Mouse (Mus musculus) left cerebral cortex, adult 11 months (tissue): Measurements from ENCODE around the gene Esrrg.

Source experiments
- DNase-seq: peaks from one replicate; pipeline ENCODE4 v3.0.0; 2022; ENCODE audit warnings: low spot score

Gene Esrrg

DNA sequence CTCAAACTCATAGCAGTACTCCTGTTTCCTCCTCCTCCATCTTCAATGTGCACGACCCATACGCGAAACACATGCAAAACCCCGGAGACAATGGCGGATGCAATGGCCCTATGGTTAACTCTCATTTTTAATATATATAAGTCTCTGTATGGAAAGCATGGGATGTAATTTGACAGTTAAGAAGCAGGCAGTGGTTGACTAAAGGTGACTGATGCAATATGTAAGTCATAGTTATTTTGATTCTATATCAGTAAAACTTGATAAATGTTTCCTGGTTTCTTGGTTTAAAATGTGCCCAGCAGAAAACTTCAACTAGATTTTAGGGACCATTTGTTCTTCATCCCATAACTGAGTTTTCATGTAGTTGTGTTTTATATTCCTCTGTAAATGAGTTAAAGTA lies 547.9 kb downstream of the Esrrg start:
- DNase-seq: no peak

DNA sequence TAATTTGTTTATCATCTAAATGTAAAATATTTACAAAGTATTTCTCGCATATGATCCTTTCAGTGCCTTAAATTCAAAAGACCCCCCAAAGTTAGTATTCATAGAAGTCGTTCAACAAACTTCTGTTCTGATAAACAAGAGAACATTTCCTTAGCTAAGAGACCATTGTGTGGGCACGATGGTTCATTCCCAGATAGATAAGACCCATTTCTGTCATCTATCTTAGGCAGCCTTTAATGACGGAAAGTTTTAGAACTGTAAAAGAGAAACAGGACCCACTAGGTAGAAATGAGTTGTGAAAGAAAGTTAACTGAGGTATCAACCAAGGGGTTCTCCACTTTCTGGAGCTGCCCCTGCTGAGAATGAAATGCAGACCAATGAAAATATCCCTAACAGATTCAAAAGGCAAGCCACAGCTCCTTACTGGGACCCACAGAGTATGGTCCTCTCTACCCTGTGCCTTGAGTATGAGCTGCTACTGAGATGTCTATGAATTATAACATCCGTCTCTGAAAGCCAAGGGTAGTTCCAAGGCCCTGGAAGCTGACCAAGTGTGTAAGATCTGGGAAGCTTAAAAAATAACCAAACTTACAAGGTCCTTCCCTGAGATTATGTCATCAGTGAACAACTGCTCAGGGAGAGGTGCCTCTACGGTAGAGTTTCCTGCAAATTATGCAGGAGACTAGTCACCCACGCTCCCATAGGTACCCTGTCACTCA lies 548.8 kb downstream of the Esrrg start:
- DNase-seq: no peak

DNA sequence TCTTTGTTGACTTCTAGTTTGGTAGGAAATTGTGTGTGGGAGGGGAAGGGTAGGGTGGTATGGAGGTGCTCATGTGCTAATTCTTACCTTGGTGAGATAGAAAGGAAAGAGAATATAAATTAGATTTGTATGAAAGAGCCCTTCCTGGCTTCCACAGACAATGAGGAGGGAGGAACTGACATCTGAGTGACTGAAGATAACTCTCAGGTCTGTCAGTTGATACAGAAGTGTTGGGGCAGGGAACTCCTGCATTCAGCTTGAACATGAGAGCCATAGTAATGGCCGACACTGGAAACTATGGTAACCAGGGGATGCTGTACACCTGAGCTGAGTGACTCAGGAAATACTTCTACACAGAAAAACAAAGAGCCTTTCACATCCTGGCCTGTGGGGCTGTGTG lies 550.1 kb downstream of the Esrrg start:
- no peak for DNase-seq

DNA sequence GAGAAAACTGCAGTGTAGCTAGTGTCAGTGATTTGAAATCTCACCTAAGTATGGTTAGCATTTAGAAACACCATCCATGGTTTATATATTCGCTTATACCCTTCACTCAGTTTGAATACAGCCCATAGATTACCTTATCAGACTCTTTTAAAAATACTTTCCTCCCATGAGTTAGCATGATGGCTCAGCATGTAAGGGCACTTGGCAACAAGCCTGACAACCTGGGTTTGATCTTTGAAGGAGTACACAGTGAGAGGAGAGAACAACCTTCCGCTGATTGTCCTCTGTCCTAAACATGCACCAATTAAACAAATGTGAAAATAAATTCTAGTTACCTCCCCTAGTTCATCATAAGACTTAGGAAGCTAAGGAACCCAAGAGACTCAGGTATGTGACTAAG lies 550.5 kb downstream of the Esrrg start:
- DNase-seq: no peak

DNA sequence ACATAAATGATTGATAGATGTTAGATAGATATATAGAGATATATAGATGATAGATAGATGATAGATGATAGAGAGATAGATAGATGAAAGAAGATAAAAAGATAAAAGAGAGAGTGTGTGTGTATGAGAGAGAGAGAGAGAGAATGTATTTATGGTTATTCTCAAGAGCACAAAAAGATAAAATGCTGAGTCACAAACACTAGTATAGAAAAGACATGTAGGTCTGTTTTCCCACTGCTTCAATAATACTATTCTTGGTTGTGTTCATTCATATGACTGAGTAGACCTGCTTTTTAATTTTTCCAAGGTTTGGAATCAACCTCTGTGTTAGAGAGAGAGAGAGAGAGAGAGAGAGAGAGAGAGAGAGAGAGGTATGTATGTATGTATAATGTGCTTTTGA lies 554.5 kb downstream of the Esrrg start:
- DNase-seq: no peak

DNA sequence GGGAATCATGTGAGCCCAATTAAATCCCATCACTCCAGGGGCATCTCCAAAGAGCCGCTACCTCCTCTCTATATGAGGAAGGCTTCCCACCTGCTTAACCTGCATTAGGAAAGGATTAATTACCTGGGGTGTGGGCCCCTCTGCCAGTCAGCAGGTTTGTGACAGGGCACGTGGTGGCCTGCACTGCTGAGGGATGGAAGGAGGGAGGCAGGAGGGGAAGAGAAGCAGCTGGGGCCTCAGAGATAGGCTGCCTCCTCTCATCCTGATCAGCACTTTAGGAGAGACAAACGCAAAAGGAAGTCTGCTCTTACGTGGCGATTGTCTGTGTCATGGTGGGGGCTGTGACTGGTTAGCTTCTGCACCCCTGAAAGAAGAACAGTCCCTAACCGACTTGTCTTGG lies 555.7 kb downstream of the Esrrg start:
- no peak for DNase-seq

DNA sequence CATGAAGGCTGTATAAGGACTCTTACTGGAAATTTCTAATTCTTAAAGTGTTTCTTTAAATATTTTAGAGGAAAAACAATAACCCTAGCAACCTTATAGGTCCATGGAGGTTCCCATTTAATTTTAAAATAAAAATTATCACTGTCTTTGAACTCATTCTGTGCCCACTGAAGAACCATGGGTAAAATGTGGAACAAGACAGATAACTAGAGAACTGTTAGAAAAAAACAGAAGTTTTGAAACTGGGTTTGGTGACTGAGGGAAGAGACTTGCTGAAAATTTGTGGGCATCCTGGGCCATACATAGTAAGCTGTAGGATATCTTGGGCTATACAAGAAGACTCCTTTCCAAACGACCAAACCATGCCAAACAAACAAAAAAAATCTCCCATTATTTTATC lies 565.3 kb downstream of the Esrrg start:
- DNase-seq: no peak

DNA sequence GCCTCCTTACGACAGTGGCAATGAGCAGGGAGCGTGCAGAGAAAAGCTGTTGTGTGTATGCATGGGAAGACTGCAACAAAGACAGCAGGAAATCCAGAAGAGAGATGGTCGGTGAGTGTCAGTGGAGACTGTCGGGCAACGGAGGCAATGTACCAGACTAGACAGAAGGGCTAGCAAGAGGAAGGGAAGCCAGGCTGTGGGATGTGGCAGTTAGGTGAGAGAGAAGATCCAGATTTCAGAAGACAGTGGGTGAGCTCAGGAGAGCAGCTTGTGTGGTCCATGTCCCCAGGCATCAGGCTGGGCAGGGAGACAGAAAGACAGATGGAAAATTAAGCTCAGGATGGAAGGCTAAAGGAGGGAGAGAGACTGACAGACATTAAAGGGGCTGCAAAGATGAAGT lies 574.4 kb downstream of the Esrrg start:
- no peak for DNase-seq

DNA sequence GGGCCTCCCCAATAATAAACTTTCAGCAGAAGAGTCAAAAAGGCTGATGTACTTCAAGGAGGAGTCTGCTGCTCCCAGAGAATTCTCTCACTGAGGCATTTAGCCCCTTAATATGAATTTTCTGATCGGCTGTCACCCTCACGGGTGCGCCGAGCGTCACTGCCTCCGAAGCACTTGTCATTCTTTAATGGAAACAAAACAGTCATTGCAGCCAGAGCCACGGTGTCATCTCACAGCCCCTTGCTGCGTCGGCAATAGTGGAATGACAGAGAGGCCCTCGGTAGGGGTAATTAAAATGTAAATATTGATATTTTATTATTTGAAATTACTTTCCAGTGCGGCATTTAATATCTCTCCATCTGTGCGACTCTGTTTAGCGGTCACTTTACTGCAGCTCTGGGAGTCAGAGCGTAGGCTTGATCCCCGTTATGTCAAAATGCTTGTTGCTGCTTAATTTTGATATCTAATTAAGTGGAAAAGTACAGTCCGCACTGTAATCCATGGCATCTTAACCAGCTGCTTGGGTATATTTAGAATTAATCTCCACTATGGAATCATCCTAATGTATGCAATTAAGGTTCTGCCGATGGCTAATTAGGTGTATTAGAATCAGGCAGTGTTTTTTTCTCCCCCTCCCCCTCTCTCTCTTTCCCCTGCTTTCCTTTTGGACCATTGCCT lies 578.0 kb downstream of the Esrrg start:
- DNase-seq: no peak

DNA sequence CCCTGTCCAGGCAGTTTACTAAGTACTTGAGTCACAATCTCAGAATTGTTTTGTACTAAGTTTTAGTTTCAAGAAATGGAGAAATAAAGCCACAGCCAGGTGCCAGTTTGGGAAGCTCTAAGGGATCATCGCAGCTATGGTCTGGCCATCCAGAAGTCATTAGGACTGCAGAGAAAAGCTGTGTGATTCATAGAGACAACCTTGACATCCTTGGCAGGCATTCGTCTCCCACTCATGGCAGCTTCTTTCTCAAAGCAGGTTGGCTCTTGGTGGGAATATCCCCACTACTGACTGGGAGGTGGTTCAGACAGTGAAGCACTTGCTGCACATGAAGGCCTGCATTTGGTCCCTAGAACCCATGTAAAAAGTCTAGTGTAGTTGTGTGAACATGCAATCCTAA lies 584.4 kb downstream of the Esrrg start:
- no peak for DNase-seq

DNA sequence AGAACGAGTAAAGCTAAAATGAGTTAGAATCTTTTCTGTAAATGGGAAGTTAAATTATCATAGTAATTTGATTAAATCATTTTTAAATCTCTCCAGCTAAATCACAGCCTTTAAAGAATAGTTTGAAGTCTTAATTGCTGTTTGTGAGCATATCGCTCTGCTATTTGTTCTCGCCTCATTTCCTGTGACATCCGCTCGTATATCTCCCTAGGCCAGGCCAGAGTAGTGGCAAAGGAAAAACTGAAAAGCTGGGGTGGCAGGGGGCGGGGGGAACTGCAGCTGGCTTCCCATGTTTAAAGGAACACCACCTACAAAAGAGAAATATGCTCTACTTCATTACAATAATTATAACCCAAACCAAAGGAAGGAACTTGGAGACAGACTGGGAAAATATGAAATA lies 598.8 kb downstream of the Esrrg start:
- no peak for DNase-seq

DNA sequence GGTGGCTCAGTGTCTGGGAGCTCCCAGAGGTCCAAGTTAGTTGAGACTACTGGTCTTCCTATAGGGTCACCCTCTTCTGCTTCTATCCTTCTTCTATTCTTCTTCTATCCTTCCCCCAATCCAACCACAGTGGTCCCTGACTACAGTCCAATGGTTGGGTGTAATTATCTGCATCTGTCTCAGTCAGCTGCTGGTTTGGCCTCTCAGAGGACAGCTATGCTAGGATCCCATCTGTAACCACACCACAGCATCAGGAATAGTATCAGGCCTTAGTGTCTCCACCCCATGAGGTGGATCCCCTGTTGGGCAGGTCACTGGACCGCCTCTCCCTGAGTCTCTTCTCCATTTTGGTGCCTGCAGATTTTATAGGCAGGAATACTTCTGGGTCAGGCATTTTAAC lies 600.4 kb downstream of the Esrrg start:
- no peak for DNase-seq

DNA sequence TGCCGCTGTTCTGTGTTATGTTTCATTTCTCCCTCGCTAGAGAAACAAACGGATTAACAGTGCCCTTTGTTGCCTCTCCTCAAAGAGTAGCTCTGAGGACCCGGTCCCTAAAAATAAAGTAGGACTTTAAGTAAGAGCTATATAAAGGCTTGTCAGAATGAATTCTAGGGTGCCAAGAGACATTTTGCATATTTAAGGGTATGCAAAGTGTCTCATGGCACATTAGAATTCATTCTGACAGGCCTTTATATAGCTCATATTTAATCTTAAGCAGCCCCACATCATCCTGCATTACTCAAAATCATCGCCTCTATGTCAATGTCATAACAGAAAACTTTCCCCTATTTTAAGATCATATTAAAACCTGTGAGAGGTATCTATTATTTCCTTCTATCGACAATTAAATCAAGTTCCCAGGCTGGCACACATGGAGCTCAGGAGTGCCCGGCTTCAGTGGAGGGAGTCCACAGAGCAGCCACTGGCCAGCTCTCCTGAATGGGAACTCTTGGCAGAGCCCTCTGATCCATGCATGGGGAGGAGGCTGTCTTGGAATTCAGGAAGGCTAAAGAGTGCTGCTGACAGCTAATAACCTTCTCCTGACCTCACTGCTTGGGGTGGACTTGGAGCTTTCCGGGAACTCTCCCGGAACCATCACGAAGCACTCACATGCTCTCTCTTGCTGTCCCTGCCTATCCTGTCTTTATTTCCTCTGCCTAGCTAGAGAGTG lies 606.5 kb downstream of the Esrrg start:
- no peak for DNase-seq

DNA sequence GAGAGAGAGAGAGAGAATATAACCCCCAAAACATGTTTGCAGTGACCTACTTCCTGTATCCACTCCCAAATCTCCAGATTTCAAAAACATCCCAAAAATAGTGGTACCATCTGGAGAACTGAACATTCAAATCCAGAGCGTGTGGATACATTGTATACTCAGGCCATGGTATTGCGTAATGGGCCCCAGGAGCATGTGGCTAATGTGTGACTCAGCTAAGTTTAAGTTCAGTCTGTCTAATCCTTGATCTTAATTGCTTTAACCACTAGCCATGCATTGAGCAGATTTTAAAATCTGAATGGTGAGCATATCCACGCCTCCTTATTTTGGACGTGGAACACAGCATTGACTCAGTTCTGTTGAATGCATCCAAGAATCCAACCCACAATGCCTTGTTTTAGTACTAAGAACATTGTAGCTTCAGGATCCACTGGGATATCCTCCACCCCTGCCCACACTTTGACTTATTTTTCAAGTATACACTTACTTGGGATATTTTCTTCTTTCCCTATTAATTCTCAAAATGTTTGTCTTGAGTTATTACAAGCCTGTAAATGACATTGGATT lies 612.7 kb downstream of the Esrrg start:
- peak; percentile 13 for DNase-seq

DNA sequence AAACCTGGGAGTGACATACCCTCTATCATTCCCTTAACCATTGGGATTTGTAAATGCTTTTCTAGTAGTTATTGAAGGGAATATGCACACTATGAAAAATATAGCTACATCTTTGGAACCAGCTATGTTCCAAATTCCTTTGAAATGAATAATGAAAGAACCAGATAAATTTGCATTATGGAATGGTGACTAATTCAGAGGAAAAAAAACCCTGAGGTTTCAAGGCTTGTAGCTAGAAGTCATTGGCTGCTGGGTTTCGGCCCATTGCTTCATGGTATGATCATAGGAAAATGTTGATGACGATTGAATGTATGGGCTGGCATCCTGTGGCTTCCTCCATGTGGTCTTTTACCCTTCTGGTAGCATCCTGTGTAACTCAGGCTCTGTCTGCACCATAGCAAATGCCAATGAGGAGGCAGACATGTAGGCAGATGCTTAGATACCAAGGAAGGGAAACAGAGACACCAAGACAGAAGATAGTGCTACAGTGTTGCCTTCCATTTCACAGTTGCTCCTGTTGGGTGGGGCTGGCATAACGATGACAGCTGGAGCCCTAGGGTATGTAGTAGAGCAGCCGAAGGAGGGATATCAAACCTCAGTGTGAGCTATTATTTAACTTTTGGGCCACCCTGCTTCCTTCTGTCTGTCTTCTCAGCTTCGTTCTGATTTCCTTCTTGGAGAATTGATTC lies 624.6 kb downstream of the Esrrg start:
- no peak for DNase-seq

DNA sequence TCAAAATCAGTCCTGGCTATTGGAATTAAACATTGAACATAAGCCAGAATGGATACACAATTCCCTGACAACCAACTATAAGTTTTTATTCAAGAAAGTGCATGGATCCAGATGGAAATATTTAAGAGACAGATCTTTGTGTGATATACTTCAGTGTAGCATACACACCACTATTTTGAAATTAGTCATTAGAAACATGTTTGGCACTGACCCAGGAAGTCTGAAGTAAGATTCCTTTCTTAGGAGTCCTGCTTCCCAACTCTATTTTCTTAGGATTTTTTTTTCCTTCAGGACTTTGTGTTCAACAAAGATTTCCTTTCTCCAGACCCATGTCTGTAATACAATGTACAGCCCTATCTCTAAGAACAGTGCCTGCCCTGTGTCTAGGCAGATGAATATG lies 630.0 kb downstream of the Esrrg start:
- DNase-seq: no peak

DNA sequence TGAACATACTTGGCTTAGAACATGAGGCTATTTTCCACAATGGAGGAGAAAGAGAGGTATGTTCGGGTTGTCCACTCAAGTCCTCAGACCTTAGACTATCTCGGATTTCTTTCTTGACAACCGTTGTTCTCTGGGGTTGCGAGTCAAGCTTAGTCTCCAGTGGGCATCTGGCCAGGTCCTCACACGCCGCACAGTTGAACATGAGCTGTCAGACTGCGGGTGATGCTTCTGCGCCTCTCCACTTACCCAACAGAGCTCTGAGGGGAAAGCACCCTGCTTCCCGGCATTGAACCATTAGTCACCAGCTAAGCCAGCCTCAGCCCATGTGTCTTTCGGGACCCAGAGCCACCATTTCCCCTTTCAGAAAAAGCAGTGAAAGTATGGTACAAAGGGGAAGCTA lies 633.2 kb downstream of the Esrrg start:
- DNase-seq: no peak

DNA sequence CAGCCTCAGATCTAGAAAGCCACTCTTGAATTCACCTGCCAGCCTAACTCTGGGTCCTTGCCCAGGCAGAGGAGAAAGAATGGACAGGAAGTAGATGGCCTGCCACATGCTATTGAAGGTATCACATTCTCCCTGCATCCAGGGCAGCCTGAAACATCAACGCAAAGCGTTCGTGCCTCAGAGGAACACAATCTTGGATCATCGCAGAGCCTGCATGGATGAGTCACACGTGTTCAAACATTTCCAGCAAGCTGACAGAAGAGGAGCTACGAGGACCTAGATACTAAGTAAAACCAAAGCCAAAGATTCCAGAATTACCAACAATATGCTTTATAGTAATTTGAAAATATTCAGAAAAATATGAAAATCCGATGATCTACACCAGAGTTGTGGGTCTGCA lies 648.9 kb downstream of the Esrrg start:
- no peak for DNase-seq

DNA sequence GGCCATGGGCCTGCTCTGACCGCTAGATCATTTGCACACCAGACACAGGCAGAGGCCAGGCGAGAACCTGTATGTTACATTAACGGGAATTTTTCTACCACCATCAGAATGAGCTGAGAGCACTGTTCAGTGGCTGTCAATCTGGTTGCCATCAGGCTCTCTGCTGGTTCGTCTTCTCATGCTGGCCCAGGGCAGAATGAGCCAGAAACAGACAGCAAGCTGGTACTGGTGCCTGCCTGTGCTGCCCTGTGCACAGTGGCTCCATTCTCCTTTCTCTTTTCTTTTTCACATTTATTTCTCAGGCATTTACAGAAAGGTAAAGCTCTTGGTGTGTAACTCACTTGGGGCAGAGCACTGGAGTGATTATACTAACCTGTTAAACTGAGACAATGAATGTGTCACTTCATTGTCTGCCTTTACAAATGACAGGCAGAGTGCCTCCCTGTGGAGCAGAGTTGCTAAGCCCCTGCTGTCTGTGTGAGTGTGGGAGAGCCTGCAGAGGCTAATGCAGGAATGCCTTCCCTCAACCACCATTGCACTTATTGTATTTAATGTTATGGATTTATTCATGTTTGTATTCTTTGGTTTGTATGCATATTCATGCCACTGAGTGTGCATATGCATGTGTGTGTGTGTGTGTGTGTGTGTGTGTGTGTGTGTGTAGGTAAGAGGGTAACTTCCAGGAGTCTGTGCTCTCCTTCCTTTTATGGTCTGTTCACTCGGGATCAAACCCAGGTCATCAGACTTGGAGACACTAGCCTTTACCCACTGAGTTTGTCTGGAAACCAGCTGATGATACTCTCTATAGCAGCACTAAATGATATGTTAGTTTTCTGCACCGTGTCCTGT lies 651.9 kb downstream of the Esrrg start:
- DNase-seq: no peak

DNA sequence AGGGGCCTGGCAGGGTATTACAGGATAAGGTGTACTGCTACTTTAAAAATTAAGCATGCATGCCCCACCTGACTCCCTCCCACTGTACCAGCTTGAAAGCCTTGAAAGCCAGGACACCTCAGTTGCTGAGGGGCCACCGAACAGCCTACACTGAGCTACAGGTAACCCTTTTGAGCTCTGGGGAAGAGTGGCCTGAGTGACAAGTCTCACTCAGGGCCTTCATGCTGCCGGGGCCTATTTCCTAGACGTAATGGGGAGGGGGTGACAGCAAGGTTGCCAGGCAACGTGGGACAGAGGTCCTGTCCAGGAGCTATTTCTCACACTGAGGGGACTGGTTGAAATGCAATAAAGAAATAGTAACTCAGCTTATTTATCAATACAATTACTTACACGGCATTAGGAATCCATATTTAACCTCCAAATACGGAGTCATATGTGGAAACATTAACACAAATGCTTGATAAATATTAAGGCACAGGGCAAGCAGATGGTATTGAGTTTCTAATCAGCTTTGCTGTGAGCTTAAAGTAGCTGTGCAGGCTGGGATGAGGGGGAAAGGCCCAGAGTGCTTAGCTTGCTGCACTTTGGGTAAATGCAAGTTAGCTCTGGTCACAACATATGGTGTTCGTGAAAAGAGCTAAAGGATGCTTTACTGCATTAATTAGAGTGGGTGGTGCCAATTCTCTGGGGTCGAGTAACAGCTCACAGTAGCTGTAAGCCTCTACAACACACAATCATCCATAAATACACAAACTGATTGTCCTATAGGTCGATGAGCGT lies 653.5 kb downstream of the Esrrg start, which contains the start of gene Ush2a:
Gene Ush2a (plus strand): TSS at position 121 of the 780 bp plus-strand sequence.
- no peak for DNase-seq
